Mouse (Mus musculus) thymus, adult 2 months (tissue): ENCODE data around the gene Prkce.

Experiments
- CTCF ChIP-seq: fragments of 200-500 bp; IDR thresholded peaks from 2 replicates; pipeline ENCODE4 v1.5.1; 2012; ENCODE audit warnings: mild to moderate bottlenecking, control low read depth, low read length, moderate library complexity, borderline replicate concordance; ENCODE audit not compliant: control insufficient read depth, poor library complexity, insufficient read depth; ENCODE audit errors: extremely low read depth
- POLR2A ChIP-seq: fragments of 200-500 bp; IDR thresholded peaks from 2 replicates; pipeline ENCODE4 v1.6.1; 2012; ENCODE audit warnings: mild to moderate bottlenecking, low read length, control low read depth, moderate library complexity; ENCODE audit not compliant: control insufficient read depth, poor library complexity, insufficient read depth; ENCODE audit errors: extremely low read depth

DNA sequence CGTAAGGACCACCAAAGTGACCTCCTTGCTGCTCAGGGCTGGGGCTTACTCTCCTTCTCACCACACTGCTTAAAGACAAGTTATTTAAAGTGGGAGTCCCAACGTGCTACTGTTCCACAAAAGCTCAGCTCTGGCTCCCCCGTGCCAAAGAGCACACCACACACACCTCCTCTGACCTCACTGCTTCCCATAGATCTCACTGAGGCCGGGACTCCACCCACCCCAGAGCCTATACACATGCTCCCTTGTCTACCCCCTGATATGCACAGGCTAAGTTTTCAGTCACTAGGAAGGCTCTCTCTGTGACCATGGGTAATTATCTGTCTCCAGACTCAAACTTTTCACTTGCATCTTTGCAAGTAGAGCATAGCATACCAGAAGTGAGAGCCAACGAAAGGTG, 170.7 kb downstream of the Prkce start:
- no peak for TF ChIP-seq POLR2A
- no peak for TF ChIP-seq CTCF
